ENCODE assay signal across 7 mouse cellular contexts in genomic region chr4:140592217-140592759, GRCm38 (mm10).
DNase-seq lines count a peak whose midpoint lies in the region; ATAC-seq lines count a peak whose summit lies in the region.

No protein-coding gene starts in this region.

- H3K4me3 ChIP-seq in intestine, embryonic 14.5 days (ENCODE audit: low read depth, low read length), result no peak overlapping the region
- H3K4me3 ChIP-seq in midbrain, embryonic 14.5 days (replicated peaks; ENCODE audit: low read depth, low read length), result no peak overlapping the region

- H3K4me1 ChIP-seq in intestine, embryonic 14.5 days (replicated peaks; ENCODE audit: control insufficient read depth, insufficient read depth, low read length), result no peaks in the 10 kb centered on the region
- H3K4me1 ChIP-seq in midbrain, embryonic 14.5 days (ENCODE audit: control insufficient read depth, insufficient read depth, low read length), result no peaks in the 10 kb centered on the region

- H3K9me3 ChIP-seq in intestine, embryonic 14.5 days (ENCODE audit: control insufficient read depth, low read length), result peaks cover 5% of the 10 kb centered on the region; the same call in 1 of the 2 replicates
- H3K9me3 ChIP-seq in midbrain, embryonic 14.5 days (ENCODE audit: control insufficient read depth, low read length), result no peaks in the 10 kb centered on the region

- no peak overlapping the region for H3K27ac ChIP-seq in intestine, embryonic 14.5 days (ENCODE audit: low read depth)
- H3K27ac ChIP-seq in midbrain, embryonic 14.5 days (replicated peaks; ENCODE audit: low read depth, low read length), result no peak overlapping the region

- peak; percentile 59; the same call in 1 of the 2 replicates for ATAC-seq in intestine, embryonic 14.5 days (replicated peaks; ENCODE audit: low FRiP score, low TSS enrichment, low read depth)
- ATAC-seq in midbrain, embryonic 14.5 days (ENCODE audit: low FRiP score, low TSS enrichment), result peak; percentile 27; the same call in 1 of the 2 replicates

- no peak overlapping the region for H3K9ac ChIP-seq in intestine, embryonic 14.5 days (ENCODE audit: low read length)
- H3K9ac ChIP-seq in midbrain, embryonic 14.5 days (replicated peaks; ENCODE audit: low read length), result no peak overlapping the region

- DNase-seq in ZHBTc4 (ENCODE audit: low read depth, low spot score), result peak; percentile 95
- DNase-seq in cerebellum, postnatal 10 days, result peak; percentile 94 to 96
- DNase-seq in gastrocnemius, adult 18-20 months (ENCODE audit: low spot score), result peak; percentile 91
- peak; percentile 94 for DNase-seq in intestine, embryonic 14.5 days (ENCODE audit: low spot score)
- DNase-seq in left cerebral cortex, adult 8-10 months (ENCODE audit: low spot score in 2 of 2), result peak; percentile 66
- DNase-seq in midbrain, embryonic 14.5 days, result peak; percentile 89
- DNase-seq in spleen, postnatal 10 days (ENCODE audit: low spot score in 2 of 2), result peak; percentile 33 to 82

- WGBS in intestine, embryonic 14.5 days, result 27% methylated on average over 11 of the region's 11 CpGs
- 24% methylated on average over 11 of the region's 11 CpGs for WGBS in midbrain, embryonic 14.5 days

- no peak overlapping the region for H3K4me2 ChIP-seq in intestine, embryonic 14.5 days (ENCODE audit: low read length)
- no peak overlapping the region for H3K4me2 ChIP-seq in midbrain, embryonic 14.5 days (ENCODE audit: low read length)

- no peaks in the 10 kb centered on the region for H3K27me3 ChIP-seq in intestine, embryonic 14.5 days (replicated peaks; ENCODE audit: control insufficient read depth, insufficient read depth, low read length)
- H3K27me3 ChIP-seq in midbrain, embryonic 14.5 days (ENCODE audit: control insufficient read depth, insufficient read depth, low read length), result no peaks in the 10 kb centered on the region

- peaks cover 32% of the 10 kb centered on the region for H3K36me3 ChIP-seq in intestine, embryonic 14.5 days (ENCODE audit: control insufficient read depth, insufficient read depth, low read length)
- H3K36me3 ChIP-seq in midbrain, embryonic 14.5 days (ENCODE audit: control insufficient read depth, insufficient read depth, low read length), result peaks cover 60% of the 10 kb centered on the region
